Mouse (Mus musculus) embryonic fibroblast, embryonic 13.5 days (primary cell): ENCODE measurements around the gene Ggt6.

Experiments
- CTCF ChIP-seq: IDR thresholded peaks from 2 replicates; pipeline ENCODE4 v1.5.1; 2011; ENCODE audit warnings: mild to moderate bottlenecking, control low read depth, low read length, moderate library complexity, borderline replicate concordance; ENCODE audit not compliant: insufficient read depth
- POLR2A ChIP-seq: IDR thresholded peaks from 2 replicates; pipeline ENCODE4 v1.6.1; 2011; ENCODE audit warnings: low read depth, mild to moderate bottlenecking, control low read depth, low read length, moderate library complexity

DNA sequence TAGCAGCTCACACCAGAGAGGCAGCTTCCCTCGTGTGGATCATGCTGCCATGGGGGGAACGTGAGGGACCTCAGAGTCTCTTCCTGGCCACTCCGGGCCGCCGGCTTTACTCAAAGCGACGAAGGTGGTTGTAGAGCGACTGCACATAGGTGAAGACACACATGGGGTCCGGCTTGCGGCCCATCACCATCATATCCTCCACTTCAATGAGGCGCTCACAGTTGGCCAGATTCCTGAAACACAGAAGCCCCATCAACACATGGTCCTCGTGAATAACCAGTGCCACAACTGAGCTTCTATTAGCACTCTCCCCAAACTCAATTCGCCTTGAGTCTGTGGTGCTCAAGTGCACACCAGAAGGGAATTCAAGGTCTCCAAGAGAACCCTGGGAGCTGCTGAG, 44.1 kb upstream of the Ggt6 start:
- no peak for TF ChIP-seq CTCF
- no peak for TF ChIP-seq POLR2A
